Mouse (Mus musculus) thymus, postnatal 0 days (tissue): ENCODE data around the gene Slc22a12. TPM values are rescaled to one million over a fixed set of nuclear protein-coding genes. Genes with fewer than 3 reads are reported as not detected.

ENCODE experiments used
- DNase-seq: peaks from one replicate; pipeline ENCODE4 v3.0.0-alpha.2; 2015; ENCODE audit warnings: low spot score
- microRNA-seq: library from miRNA; unstranded; fragments of <30 nt; microRNA quantifications from one replicate; pipeline ENCODE4, GENCODE M21; 2016; ENCODE audit warnings: borderline number of aligned reads
- polyA plus RNA-seq: library from polyadenylated mRNA; unstranded; fragments of >200 nt; fragmentation: Nextera tagmentation; extraction: Ambion mirVana; gene quantifications from 2 replicates; pipeline ENCODE4 v1.2.1, GENCODE M21; 2015

The Slc22a12 gene
- polyA plus RNA-seq, 1 experiment from 2014 or later, result not detected

GRCm38 (mm10) chr19:6494504-6495170, 48.2 kb downstream of the Slc22a12 start:
- no peak for DNase-seq

GRCm38 (mm10) chr19:6494032-6494431, 48.8 kb downstream of the Slc22a12 start:
- no peak for DNase-seq

GRCm38 (mm10) chr19:6493219-6493618, 49.6 kb downstream of the Slc22a12 start:
- DNase-seq, result no peak

- peak; percentile 45 for DNase-seq
These were observed 50.7 kb downstream of the Slc22a12 start for GRCm38 (mm10) chr19:6492124-6492523.

GRCm38 (mm10) chr19:6491538-6491937, 51.3 kb downstream of the Slc22a12 start:
- DNase-seq, result no peak

- peak; percentile 83 for DNase-seq
These were observed 53.8 kb downstream of the Slc22a12 start for GRCm38 (mm10) chr19:6489030-6489429.

Small RNA genes lying within 50 kb of the gene (microRNA-seq; reads per million reads assigned to microRNA genes)
- not detected for gene Gm26460

Other genes starting within 250 kb of the Slc22a12 start
- gene Cdc42bpg, start 236.6 kb downstream of the Slc22a12 start, polyA plus RNA-seq, result 0.37 and 0.52 TPM in 2 replicates
- 54.0 and 54.2 TPM in 2 replicates for gene Men1, start 208.1 kb downstream of the Slc22a12 start, polyA plus RNA-seq
- gene Map4k2, start 201.9 kb downstream of the Slc22a12 start, polyA plus RNA-seq, result 49.6 and 57.3 TPM in 2 replicates
- gene Sf1, start 179.3 kb downstream of the Slc22a12 start, polyA plus RNA-seq, result 104 and 126 TPM in 2 replicates
- 4.2 and 6.3 TPM in 2 replicates for gene Pygm, start 158.6 kb downstream of the Slc22a12 start, polyA plus RNA-seq
- 195 and 206 TPM in 2 replicates for gene Rasgrp2, start 143.7 kb downstream of the Slc22a12 start, polyA plus RNA-seq
- 0.10 and 0.24 TPM in 2 replicates for gene Nrxn2, start 124.3 kb downstream of the Slc22a12 start, polyA plus RNA-seq